Mouse (Mus musculus) hindbrain, embryonic 11.5 days (tissue): Measurements from ENCODE around the gene Zfp263. TPM values are rescaled to one million over a fixed set of nuclear protein-coding genes. Genes with fewer than 3 reads are reported as not detected.

Source experiments
- ATAC-seq: fragments of 200-750 bp; cut with Nextera tagmentation; 2 replicates; pipeline ENCODE4 v1.8.0; 2017; ENCODE audit warnings: mild to moderate bottlenecking, moderate TSS enrichment, moderate library complexity; ENCODE audit not compliant: low FRiP score
- DNase-seq: peaks from one replicate; pipeline ENCODE4 v3.0.0-alpha.2; 2015; ENCODE audit warnings: low spot score
- H3K27ac ChIP-seq: fragments of 300-500 bp; sonication (generic); 2 replicates; pipeline ENCODE4 v1.5.1; 2014; ENCODE audit warnings: mild to moderate bottlenecking, low read depth, low read length
- H3K27me3 ChIP-seq: fragments of 300-500 bp; sonication (generic); 2 replicates; pipeline ENCODE4 v1.6.1; 2014; ENCODE audit warnings: mild to moderate bottlenecking, low read length, moderate library complexity, mixed read lengths; ENCODE audit not compliant: control insufficient read depth, insufficient read depth
- H3K36me3 ChIP-seq: fragments of 300-500 bp; sonication (generic); 2 replicates; pipeline ENCODE4 v1.6.1; 2014; ENCODE audit warnings: mild to moderate bottlenecking, low read length, moderate library complexity, mixed read lengths; ENCODE audit not compliant: control insufficient read depth, insufficient read depth
- H3K4me1 ChIP-seq: fragments of 300-500 bp; sonication (generic); replicated peaks from 2 replicates; pipeline ENCODE4 v1.6.1; 2014; ENCODE audit warnings: low read length, mixed read lengths; ENCODE audit not compliant: control insufficient read depth, insufficient read depth
- H3K4me2 ChIP-seq: fragments of 300-500 bp; sonication (generic); replicated peaks from 2 replicates; pipeline ENCODE4 v1.6.1; 2014; ENCODE audit warnings: mild to moderate bottlenecking, low read depth, low read length
- H3K4me3 ChIP-seq: fragments of 300-500 bp; sonication (generic); 2 replicates; pipeline ENCODE4 v1.5.1; 2014; ENCODE audit warnings: low read depth, low read length
- H3K9ac ChIP-seq: fragments of 300-500 bp; sonication (generic); 2 replicates; pipeline ENCODE4 v1.6.1; 2014; ENCODE audit warnings: low read depth, low read length
- H3K9me3 ChIP-seq: fragments of 300-500 bp; sonication (generic); 2 replicates; pipeline ENCODE4 v1.6.1; 2016; ENCODE audit warnings: low read length; ENCODE audit not compliant: control insufficient read depth
- polyA plus RNA-seq: library from polyadenylated mRNA; unstranded; fragments of >200 nt; fragmentation: Nextera tagmentation; extraction: Ambion mirVana; gene quantifications from 2 replicates; pipeline ENCODE4 v1.2.1, GENCODE M21; 2014

The Zfp263 gene
- polyA plus RNA-seq, 1 experiment from 2014 or later: 28.9 TPM

DNA sequence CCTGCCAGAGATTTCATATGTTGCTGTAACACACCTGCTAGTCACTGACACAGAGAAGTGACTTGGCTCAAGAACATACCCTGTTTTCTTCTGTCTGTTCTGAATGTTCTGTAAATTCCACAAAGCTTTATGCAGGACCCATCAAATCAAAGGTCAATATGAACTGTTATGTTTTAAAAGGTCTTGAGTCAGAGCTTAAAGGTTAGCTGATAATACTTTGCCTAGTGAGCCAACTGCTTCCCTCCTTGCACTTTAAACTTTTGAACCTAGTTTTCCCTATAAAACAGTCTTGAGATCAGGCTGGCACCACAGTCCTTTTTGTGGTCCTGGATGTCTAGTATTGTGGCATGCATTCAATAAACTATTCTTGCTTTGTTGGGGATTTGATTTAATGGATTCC is 44.5 kb downstream of the Zfp263 start:
- Histone ChIP-seq H3K9me3 (no peaks in the 10 kb centered on the region), H3K9ac (no peak overlapping the region), H3K4me1 (no peaks in the 10 kb centered on the region), H3K36me3 (no peaks in the 10 kb centered on the region), H3K27me3 (no peaks in the 10 kb centered on the region), H3K27ac (no peak overlapping the region), H3K4me3 (no peak overlapping the region), H3K4me2 (no peak overlapping the region)
- ATAC-seq (no peak), DNase-seq (no peak)

Other genes starting within 250 kb of the Zfp263 start
- gene Olfr161, start 153.1 kb upstream of the Zfp263 start, polyA plus RNA-seq: not detected in 2 replicates
- gene Mefv, start 26.0 kb upstream of the Zfp263 start, polyA plus RNA-seq: not detected in 2 replicates
- gene Olfr15, start 86.8 kb downstream of the Zfp263 start, polyA plus RNA-seq: not detected in 2 replicates
- 0.91 and 1.0 TPM in 2 replicates for gene Zfp174, start 103.2 kb downstream of the Zfp263 start, polyA plus RNA-seq
- 59.6 and 69.6 TPM in 2 replicates for gene Naa60, start 128.3 kb downstream of the Zfp263 start, polyA plus RNA-seq
- 9.2 and 9.5 TPM in 2 replicates for gene Zfp597, start 140.5 kb downstream of the Zfp263 start, polyA plus RNA-seq
- 2.8 and 4.9 TPM in 2 replicates for gene Gm20695, start 140.6 kb downstream of the Zfp263 start, polyA plus RNA-seq
- gene 1700037C18Rik, start 164.6 kb downstream of the Zfp263 start, polyA plus RNA-seq: 3.7 and 4.9 TPM in 2 replicates
- 25.5 and 27.9 TPM in 2 replicates for gene Cluap1, start 164.7 kb downstream of the Zfp263 start, polyA plus RNA-seq
- 0.99 and 1.0 TPM in 2 replicates for gene Nlrc3, start 232.5 kb downstream of the Zfp263 start, polyA plus RNA-seq